Mouse (Mus musculus): Measurements from ENCODE around the gene Rnf5.

DNA sequence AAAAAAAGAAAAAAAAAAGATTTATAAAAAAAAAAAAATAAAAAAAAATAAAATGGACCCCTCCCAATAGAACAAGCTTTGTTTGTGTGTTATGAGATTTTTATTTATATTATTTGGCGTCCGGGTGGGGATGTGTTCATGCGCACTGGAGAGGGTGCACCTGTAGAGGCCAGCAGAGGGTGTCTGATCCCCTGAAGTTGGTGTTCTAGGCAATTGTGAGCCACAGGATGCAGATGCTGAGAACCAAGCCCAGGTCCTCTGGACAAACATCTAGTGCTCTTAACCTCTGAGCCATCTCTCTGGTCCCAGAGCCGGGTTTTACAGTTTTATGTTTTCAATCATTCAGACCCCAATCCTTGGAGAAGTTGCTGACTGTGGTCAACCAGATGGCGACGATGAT lies 43.1 kb downstream of the Rnf5 start:
- TF ChIP-seq ZC3H11A (IDR thresholded peaks at IDR 0.05; ENCODE audit: borderline replicate concordance, low read depth, low read length), result no peak
- peak; percentile 65 for TF ChIP-seq ZNF384 (IDR thresholded peaks at IDR 0.05; ENCODE audit: low read depth, low read length)
- no peak for TF ChIP-seq HCFC1 (IDR thresholded peaks at IDR 0.05; ENCODE audit: borderline replicate concordance, insufficient read depth, low read length)
- no peak for TF ChIP-seq CHD2 (IDR thresholded peaks at IDR 0.05; ENCODE audit: low read depth, low read length)

Data from ES-E14 (cell line).